Mouse (Mus musculus) heart, adult 18-20 months (tissue): ENCODE results near the gene Vmn1r170. TPM values are rescaled to one million over a fixed set of nuclear protein-coding genes. Genes with fewer than 3 reads are reported as not detected.
"Not testable (repeated sequence)": the region's sequence is repeated elsewhere in the genome, so short reads cannot be mapped to it uniquely, and the experiment has no call there.

ENCODE experiments used
- DNase-seq, 2 experiments: peaks; one replicate each; pipeline ENCODE4 v3.0.0; 2021 to 2022; ENCODE audit warnings: mixed read lengths in 1 of 2
- long read RNA-seq, 2 experiments: library from polyadenylated mRNA; stranded (forward); transcript quantifications; one replicate each; pipeline ENCODE4 v2.0.0; 2021
- total RNA-seq, 2 experiments: library from RNA; stranded (reverse); gene quantifications; 2 replicates each; pipeline ENCODE4 v1.2.3; 2021

The Vmn1r170 gene
- not detected for total RNA-seq
- long read RNA-seq, experiment 1 = 0 reads
- long read RNA-seq, experiment 2 = 0 reads

DNA sequence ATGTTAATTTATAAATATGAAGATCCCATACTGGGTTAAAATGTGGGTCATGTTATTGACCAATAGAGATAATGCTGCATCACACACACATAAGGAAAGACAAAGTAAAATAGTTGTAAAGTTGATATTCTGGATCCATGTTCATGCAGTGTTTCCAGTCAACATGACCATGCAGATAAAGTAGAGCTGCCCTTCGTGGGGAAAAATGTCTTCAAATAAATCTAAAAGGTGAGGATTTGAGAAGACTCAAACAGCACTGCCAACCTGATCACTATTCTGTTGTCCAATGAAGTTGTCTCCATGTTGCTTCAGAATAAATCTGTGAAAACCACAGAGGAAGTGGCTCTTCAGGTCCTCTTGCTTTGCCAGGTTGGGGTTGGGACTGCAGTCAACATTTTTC is at the start of gene Vmn1r170:
TSS of gene Vmn1r170 (plus strand) at position 301 of the 400 bp plus-strand sequence.
- DNase-seq = not testable (repeated sequence)

DNA sequence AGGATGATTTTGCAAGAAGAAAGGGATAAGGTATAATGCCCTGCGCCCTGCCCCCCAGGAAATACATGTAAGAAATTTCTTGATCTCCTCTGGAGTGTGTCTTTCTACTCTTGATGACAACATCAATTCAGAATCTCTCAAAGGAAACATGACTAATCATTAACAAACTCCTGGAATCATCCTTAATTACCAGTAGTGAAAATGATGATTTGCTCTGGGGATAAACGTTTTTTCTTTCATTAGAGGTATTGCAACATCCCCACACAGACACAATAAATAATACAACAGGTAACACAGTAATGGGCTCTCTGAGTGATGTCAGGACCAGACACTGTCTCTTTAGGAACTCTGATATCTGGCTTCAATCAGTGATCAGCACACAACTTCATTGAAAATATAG is 30.7 kb upstream of the Vmn1r170 start, which contains the start of gene Vmn1r169:
TSS of gene Vmn1r169 (plus strand) at position 301 of the 400 bp plus-strand sequence.
- not testable (repeated sequence) for DNase-seq

DNA sequence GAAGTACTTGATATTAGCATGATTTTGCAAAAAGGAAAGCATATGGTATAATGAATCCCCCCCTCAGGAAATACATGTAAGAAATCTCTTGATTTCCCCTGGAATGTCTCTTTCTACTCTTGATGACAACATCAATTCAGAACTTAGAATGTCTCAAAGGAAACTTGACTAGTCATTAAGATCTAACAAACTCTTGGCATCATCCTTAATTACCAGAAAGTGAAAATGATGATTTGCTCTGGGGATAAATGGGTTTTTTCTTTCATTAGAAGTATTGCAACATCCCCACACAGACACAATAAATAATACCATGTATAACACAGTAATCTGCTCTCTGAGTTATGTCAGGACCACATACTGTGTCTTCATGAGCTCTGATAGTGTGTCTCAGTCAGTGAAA is 24.4 kb downstream of the Vmn1r170 start, which contains the start of gene Vmn1r171:
TSS of gene Vmn1r171 (plus strand) at position 301 of the 400 bp plus-strand sequence.
- DNase-seq = no peak

Other genes starting within 250 kb of the Vmn1r170 start
- gene Nlrp5, start 220.3 kb upstream of the Vmn1r170 start, total RNA-seq = not detected
- not detected for gene Vmn1r167, start 99.0 kb upstream of the Vmn1r170 start, total RNA-seq
- not detected for gene Vmn1r168, start 66.4 kb upstream of the Vmn1r170 start, total RNA-seq
- not detected for gene Vmn1r169, start 30.6 kb upstream of the Vmn1r170 start, total RNA-seq
- gene Vmn1r171, start 24.5 kb downstream of the Vmn1r170 start, total RNA-seq = not detected
- not detected for gene Vmn1r172, start 52.1 kb downstream of the Vmn1r170 start, total RNA-seq
- not detected for gene Vmn1r173, start 94.5 kb downstream of the Vmn1r170 start, total RNA-seq
- not detected for gene Vmn1r174, start 146.1 kb downstream of the Vmn1r170 start, total RNA-seq
- not detected for gene Vmn1r175, start 204.5 kb downstream of the Vmn1r170 start, total RNA-seq
- not detected for gene Vmn1r176, start 231.2 kb downstream of the Vmn1r170 start, total RNA-seq